Mouse (Mus musculus) small intestine, adult 2 months (tissue): ENCODE measurements around the gene Ankrd50.

ENCODE experiments used
- CTCF ChIP-seq: fragments of 200-500 bp; IDR thresholded peaks from 2 replicates; pipeline ENCODE4 v1.5.1; 2012; ENCODE audit warnings: low read depth, mild to moderate bottlenecking, control low read depth, inconsistent platforms, low read length, moderate library complexity, mixed read lengths; ENCODE audit not compliant: insufficient replicate concordance, insufficient read length; ENCODE audit errors: extremely low read depth
- POLR2A ChIP-seq: fragments of 200-500 bp; IDR thresholded peaks from 2 replicates; pipeline ENCODE4 v1.6.1; 2012; ENCODE audit warnings: low read depth, mild to moderate bottlenecking, control low read depth, inconsistent platforms, low read length, moderate library complexity

GRCm38 (mm10) chr3:38475587-38475986 lies 9.1 kb downstream of the Ankrd50 start:
- TF ChIP-seq POLR2A (no peak), CTCF (no peak)
